Mouse (Mus musculus): ENCODE results near the gene Cd207. TPM values are rescaled to one million over a fixed set of nuclear protein-coding genes. Genes with fewer than 3 reads are reported as not detected.
"Not testable (repeated sequence)": the region's sequence is repeated elsewhere in the genome, so short reads cannot be mapped to it uniquely, and the experiment has no call there.

The Cd207 gene
- polyA plus RNA-seq, 1 experiment = not detected

DNA sequence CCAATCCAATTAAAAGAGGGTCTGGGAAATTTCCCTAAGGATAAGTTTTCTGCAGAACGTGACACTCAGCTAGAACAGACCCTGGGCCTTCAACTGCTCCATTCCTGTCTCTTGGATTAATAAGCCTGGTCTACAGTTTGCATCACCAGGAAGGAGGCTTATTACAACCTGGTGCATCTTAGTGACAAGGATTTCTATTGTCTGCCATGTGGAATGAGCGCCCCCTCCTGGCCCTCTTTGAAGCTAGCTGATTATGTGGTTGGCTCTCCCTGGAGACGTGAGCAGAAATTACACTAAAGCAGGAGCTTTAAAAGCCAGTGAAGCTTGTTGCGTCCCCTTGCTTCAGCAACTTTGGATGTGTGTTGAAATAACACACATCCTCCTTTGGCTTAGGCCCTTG is 4.3 kb downstream of the Cd207 start:
- 13% methylated on average over 4 of the region's 4 CpGs for WGBS

DNA sequence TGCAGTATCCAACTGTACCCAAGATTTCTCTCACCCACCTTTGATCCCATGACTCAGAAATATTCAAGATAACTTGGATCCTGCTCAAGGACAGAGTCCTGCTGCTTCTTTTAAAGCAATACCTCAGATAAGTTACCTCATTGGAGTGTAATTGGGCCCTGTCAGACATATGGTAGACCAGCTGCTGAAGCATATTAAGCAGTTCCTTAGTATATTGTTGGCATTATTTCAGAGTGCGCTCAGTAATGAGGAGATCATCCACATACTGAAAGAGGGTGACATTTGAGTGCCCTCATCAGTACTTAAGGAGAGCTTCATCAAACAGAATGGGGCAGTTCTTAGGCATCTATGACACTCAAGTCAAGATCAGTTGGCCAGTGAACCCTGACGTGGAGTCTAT is 12.6 kb downstream of the Cd207 start:
- WGBS = 92% methylated on average over 2 of the region's 2 CpGs
- H3K27ac ChIP-seq (ENCODE audit: insufficient read depth, low read depth, low read length) = no peak overlapping the region
- no peak for TF ChIP-seq POLR2A (IDR thresholded peaks at IDR 0.05; ENCODE audit: insufficient read depth, low read depth, low read length)
- no peak for TF ChIP-seq CTCF (IDR thresholded peaks at IDR 0.05; ENCODE audit: insufficient read depth, low read depth, low read length)

More for the DNA sequence above, 4.3 kb downstream of the Cd207 start:
- no peak overlapping the region for H3K4me3 ChIP-seq (ENCODE audit: insufficient read depth, low read depth, low read length)
- H3K4me1 ChIP-seq (ENCODE audit: control insufficient read depth, insufficient read depth, low read length) = no peaks in the 10 kb centered on the region
- TF ChIP-seq CTCF (IDR thresholded peaks at IDR 0.05; ENCODE audit: insufficient read depth, low read depth, low read length) (no peak), POLR2A (IDR thresholded peaks at IDR 0.05; ENCODE audit: insufficient read depth, low read depth, low read length) (no peak)
- H3K27ac ChIP-seq (ENCODE audit: insufficient read depth, low read depth, low read length) = no peak overlapping the region

DNA sequence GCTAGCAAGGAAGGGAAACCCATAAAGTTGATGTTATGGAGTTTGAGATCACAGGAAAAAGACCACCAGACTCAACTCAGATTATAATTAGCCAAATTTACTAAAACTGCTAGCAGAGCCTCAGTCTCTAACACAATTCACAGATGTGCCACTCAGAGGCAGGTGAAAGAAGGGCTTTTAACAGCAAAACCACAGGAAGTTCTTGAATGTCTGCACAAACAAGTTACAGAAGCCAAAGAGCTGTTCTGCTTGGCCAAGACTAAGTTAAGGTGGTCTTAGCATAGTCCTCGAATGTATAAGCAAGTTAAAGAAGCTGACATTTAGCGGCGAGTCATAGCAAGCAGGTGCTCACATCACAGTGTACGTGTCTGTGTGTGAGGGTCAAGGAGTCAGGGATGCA is 16.8 kb downstream of the Cd207 start:
- no peak overlapping the region for H3K4me3 ChIP-seq (ENCODE audit: insufficient read depth, low read depth, low read length)
- TF ChIP-seq CTCF (IDR thresholded peaks at IDR 0.05; ENCODE audit: insufficient read depth, low read depth, low read length) = no peak
- no peak for TF ChIP-seq POLR2A (IDR thresholded peaks at IDR 0.05; ENCODE audit: insufficient read depth, low read depth, low read length)
- WGBS = 84% methylated on average over 4 of the region's 4 CpGs
- H3K4me1 ChIP-seq (ENCODE audit: control insufficient read depth, insufficient read depth, low read length) = no peaks in the 10 kb centered on the region
- no peak overlapping the region for H3K27ac ChIP-seq (ENCODE audit: insufficient read depth, low read depth, low read length)

More for the DNA sequence above, 12.6 kb downstream of the Cd207 start:
- no peak overlapping the region for H3K4me3 ChIP-seq (ENCODE audit: insufficient read depth, low read depth, low read length)
- no peaks in the 10 kb centered on the region for H3K4me1 ChIP-seq (ENCODE audit: control insufficient read depth, insufficient read depth, low read length)

DNA sequence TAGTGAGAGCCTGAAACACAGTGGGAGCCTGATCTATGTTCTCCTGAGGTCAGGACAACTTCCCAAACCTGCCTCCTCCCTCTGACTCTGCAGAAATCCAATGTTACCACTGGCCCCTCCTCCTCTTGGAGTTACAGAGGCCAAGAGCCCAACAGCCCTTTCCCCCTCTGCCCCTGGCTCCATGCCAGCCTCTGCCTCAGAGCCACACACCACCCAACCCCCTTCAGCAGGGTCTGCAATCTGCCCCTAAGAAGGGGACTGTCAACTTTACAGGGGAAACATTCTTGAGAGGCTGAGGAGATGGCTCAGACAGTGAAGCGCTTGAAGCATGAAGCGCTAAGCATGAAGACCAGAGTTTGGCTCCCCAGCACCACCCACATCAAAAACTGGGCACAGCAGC is 21.6 kb downstream of the Cd207 start, which contains the start of gene Clec4f:
TSS of gene Clec4f (minus strand) at position 101 of the 400 bp plus-strand sequence.
- WGBS = 95% methylated on average over 2 of the region's 2 CpGs
- Histone ChIP-seq H3K4me1 (ENCODE audit: control insufficient read depth, insufficient read depth, low read length) (no peaks in the 10 kb centered on the region), H3K4me3 (ENCODE audit: insufficient read depth, low read depth, low read length) (no peak within 1 kb of the TSS), H3K27ac (ENCODE audit: insufficient read depth, low read depth, low read length) (no peak within 1 kb of the TSS)
- no peak for TF ChIP-seq CTCF (IDR thresholded peaks at IDR 0.05; ENCODE audit: insufficient read depth, low read depth, low read length)
- no peak for TF ChIP-seq POLR2A (IDR thresholded peaks at IDR 0.05; ENCODE audit: insufficient read depth, low read depth, low read length)

DNA sequence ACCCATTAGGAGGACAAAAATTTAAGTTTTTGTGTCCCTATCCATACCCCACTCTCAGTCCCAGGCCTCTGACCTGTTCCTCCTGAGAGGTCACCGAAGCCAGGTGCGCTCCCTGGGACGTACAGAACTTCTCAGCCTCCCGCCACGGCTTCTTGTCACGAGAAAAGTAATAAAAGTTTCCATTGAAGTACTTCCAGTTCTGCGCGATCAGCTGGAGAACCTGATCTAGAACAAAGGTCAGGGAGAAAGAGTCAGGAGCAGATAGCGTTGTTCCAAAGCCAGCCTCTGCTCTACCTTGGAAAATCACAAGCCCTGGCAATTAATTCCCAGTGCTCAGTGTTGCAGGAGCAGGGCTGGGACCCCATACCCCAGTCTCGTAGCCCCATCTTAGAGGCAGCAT is 30.9 kb downstream of the Cd207 start:
- H3K27ac ChIP-seq (ENCODE audit: insufficient read depth, low read depth, low read length) = no peak overlapping the region
- TF ChIP-seq POLR2A (IDR thresholded peaks at IDR 0.05; ENCODE audit: insufficient read depth, low read depth, low read length) (no peak), CTCF (IDR thresholded peaks at IDR 0.05; ENCODE audit: insufficient read depth, low read depth, low read length) (no peak)
- no peaks in the 10 kb centered on the region for H3K4me1 ChIP-seq (ENCODE audit: control insufficient read depth, insufficient read depth, low read length)
- 93% methylated on average over 10 of the region's 10 CpGs for WGBS
- H3K4me3 ChIP-seq (ENCODE audit: insufficient read depth, low read depth, low read length) = no peak overlapping the region

DNA sequence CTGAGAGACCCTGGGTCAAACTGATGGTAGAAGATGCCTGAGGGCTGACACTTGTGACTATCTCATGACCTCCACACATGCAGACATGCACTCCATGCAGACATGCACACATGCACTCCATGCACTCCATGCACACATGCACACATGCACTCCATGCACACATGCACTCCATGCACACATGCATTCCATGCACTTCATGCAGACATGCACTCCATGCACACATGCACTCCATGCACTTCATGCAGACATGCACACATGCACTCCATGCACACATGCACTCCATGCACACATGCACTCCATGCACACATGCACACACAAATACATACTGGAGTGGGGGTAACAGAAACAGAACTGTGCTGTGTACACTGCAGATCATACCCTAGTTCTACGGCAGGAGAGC is 42.3 kb downstream of the Cd207 start:
- WGBS = 80% methylated on average over 1 of the region's 1 CpGs
- Histone ChIP-seq H3K27ac (ENCODE audit: insufficient read depth, low read depth, low read length) (no peak overlapping the region), H3K4me3 (ENCODE audit: insufficient read depth, low read depth, low read length) (no peak overlapping the region), H3K4me1 (ENCODE audit: control insufficient read depth, insufficient read depth, low read length) (no peaks in the 10 kb centered on the region)
- TF ChIP-seq POLR2A (IDR thresholded peaks at IDR 0.05; ENCODE audit: insufficient read depth, low read depth, low read length) (no peak), CTCF (IDR thresholded peaks at IDR 0.05; ENCODE audit: insufficient read depth, low read depth, low read length) (no peak)

DNA sequence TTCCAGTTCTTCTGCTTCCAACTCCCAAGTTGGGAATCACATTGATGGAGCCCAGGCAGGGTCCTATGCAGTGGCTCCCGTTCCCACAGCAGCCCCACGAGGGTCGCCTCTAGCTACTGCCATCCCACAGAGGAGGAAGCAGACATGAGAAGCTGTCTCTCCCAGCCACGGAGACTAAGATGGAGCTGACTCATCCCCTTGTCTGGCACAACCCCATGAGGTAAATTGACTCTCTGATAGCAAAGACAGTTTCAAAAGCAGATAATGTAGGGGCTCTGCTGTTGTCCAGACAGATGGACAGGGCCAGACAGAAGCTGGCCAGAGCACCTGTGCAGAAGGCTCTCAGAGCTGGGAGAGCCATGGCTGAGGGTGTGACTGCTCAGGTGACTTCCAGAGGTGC is 43.0 kb downstream of the Cd207 start:
- WGBS = 70% methylated on average over 4 of the region's 4 CpGs

DNA sequence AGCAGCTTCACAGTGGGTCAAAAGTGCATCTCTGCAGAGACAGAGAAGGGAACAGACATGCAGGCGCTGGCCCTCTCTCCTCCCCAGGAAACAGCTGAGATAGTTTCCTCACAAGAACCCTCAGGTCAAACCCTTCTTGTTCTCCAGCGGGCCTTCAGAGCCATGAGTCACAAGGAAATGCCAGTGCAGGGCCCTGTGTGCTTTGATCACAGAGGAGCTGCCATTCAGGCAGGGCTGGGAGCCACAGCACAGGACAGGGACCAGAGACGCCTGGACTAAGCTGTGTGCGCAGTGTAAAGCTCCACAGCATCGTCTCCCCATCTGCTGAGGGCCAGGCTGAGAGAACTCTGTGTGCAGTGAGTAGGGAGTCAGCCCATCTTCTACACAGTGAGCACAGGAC is 43.6 kb downstream of the Cd207 start:
- 79% methylated on average over 5 of the region's 5 CpGs for WGBS

More for the DNA sequence above, 43.0 kb downstream of the Cd207 start:
- not testable (repeated sequence) for H3K4me3 ChIP-seq (ENCODE audit: insufficient read depth, low read depth, low read length); H3K4me1 ChIP-seq (ENCODE audit: control insufficient read depth, insufficient read depth, low read length); H3K27ac ChIP-seq (ENCODE audit: insufficient read depth, low read depth, low read length)

DNA sequence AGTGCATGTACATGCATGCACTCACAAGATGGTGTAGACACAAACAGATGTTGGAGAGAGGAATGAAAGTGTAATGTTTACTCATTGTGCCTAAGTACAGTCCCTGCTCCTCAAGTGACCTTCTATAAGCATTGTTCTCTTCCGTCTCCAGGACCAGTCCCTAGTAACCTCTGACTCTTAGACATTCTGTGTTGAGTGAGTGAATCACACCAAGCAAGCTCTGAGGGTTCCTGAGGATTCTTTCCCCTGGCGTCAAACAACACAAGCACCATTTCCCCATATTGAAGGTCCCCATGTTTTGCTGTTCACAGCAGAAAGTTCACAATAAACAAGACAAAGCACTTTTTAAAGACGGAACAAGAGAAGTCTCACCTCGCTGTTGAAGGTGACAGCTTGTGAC is 45.8 kb downstream of the Cd207 start:
- no peak for TF ChIP-seq POLR2A (IDR thresholded peaks at IDR 0.05; ENCODE audit: insufficient read depth, low read depth, low read length)
- no peak for TF ChIP-seq CTCF (IDR thresholded peaks at IDR 0.05; ENCODE audit: insufficient read depth, low read depth, low read length)
- Histone ChIP-seq H3K27ac (ENCODE audit: insufficient read depth, low read depth, low read length) (no peak overlapping the region), H3K4me3 (ENCODE audit: insufficient read depth, low read depth, low read length) (no peak overlapping the region), H3K4me1 (ENCODE audit: control insufficient read depth, insufficient read depth, low read length) (no peaks in the 10 kb centered on the region)
- WGBS = 82% methylated on average over 4 of the region's 4 CpGs

More for the DNA sequence above, 43.6 kb downstream of the Cd207 start:
- H3K4me3 ChIP-seq (ENCODE audit: insufficient read depth, low read depth, low read length); H3K4me1 ChIP-seq (ENCODE audit: control insufficient read depth, insufficient read depth, low read length); H3K27ac ChIP-seq (ENCODE audit: insufficient read depth, low read depth, low read length): not testable (repeated sequence)

DNA sequence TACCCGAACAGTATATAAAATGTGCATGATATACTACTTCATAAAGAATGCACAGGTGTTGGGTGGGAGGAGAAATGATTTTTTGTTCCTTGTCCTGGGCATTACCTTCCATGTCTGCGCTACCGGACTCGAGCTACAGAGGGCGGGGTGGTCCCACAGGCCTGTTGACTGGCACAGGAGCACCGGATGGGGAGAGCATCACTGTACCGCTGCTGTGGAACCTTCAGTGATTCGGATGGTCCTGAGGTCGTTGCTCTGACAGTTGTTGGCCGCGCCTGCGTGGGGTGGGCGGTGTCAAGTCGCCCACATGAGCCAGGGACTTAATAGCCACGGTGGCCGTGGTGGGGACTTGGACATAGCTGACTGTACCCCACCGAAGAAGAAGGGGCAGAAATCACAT is 50.9 kb downstream of the Cd207 start:
- Histone ChIP-seq H3K4me1 (ENCODE audit: control insufficient read depth, insufficient read depth, low read length) (no peaks in the 10 kb centered on the region), H3K27ac (ENCODE audit: insufficient read depth, low read depth, low read length) (no peak overlapping the region), H3K4me3 (ENCODE audit: insufficient read depth, low read depth, low read length) (no peak overlapping the region)
- WGBS = 69% methylated on average over 17 of the region's 17 CpGs
- no peak for TF ChIP-seq CTCF (IDR thresholded peaks at IDR 0.05; ENCODE audit: insufficient read depth, low read depth, low read length)

Other genes starting within 250 kb of the Cd207 start
- gene Tet3, start 218.8 kb downstream of the Cd207 start, polyA plus RNA-seq (2012; ENCODE audit: insufficient read depth, insufficient read length, low replicate concordance, missing spikeins) = 65.6 and 107 TPM in 2 replicates
- not detected in 2 replicates for gene Dguok, start 170.9 kb downstream of the Cd207 start, polyA plus RNA-seq (2012; ENCODE audit: insufficient read depth, insufficient read length, low replicate concordance, missing spikeins)
- not detected in 2 replicates for gene Actg2, start 141.6 kb downstream of the Cd207 start, polyA plus RNA-seq (2012; ENCODE audit: insufficient read depth, insufficient read length, low replicate concordance, missing spikeins)
- gene Stambp, start 105.1 kb downstream of the Cd207 start, polyA plus RNA-seq (2012; ENCODE audit: insufficient read depth, insufficient read length, low replicate concordance, missing spikeins) = not detected in 2 replicates
- not detected in 2 replicates for gene Clec4f, start 21.7 kb downstream of the Cd207 start, polyA plus RNA-seq (2012; ENCODE audit: insufficient read depth, insufficient read length, low replicate concordance, missing spikeins)
- gene Vax2, start 33.4 kb upstream of the Cd207 start, polyA plus RNA-seq (2012; ENCODE audit: insufficient read depth, insufficient read length, low replicate concordance, missing spikeins) = not detected in 2 replicates
- not detected in 2 replicates for gene Atp6v1b1, start 65.1 kb upstream of the Cd207 start, polyA plus RNA-seq (2012; ENCODE audit: insufficient read depth, insufficient read length, low replicate concordance, missing spikeins)
- gene Ankrd53, start 84.8 kb upstream of the Cd207 start, polyA plus RNA-seq (2012; ENCODE audit: insufficient read depth, insufficient read length, low replicate concordance, missing spikeins) = not detected in 2 replicates
- gene Tex261, start 98.0 kb upstream of the Cd207 start, polyA plus RNA-seq (2012; ENCODE audit: insufficient read depth, insufficient read length, low replicate concordance, missing spikeins) = 568 TPM in 1 of 2 replicates, not detected in the other
- gene Nagk, start 117.1 kb upstream of the Cd207 start, polyA plus RNA-seq (2012; ENCODE audit: insufficient read depth, insufficient read length, low replicate concordance, missing spikeins) = not detected in 2 replicates
- gene Paip2b, start 153.9 kb upstream of the Cd207 start, polyA plus RNA-seq (2012; ENCODE audit: insufficient read depth, insufficient read length, low replicate concordance, missing spikeins) = not detected in 2 replicates
- gene Zfp638, start 189.3 kb upstream of the Cd207 start, polyA plus RNA-seq (2012; ENCODE audit: insufficient read depth, insufficient read length, low replicate concordance, missing spikeins) = 241 TPM in 1 of 2 replicates, not detected in the other

Measured in olfactory bulb, adult 2 months (tissue).